Mouse (Mus musculus) heart, adult 11 months (tissue): ENCODE results near the gene Glrp1.

Experiments
- DNase-seq: peaks from one replicate; pipeline ENCODE4 v3.0.0; 2022

Gene Glrp1

GRCm38 (mm10) chr1:88459655-88460054 is 50.2 kb downstream of the Glrp1 start:
- no peak for DNase-seq

GRCm38 (mm10) chr1:88459196-88459595 is 50.7 kb downstream of the Glrp1 start:
- no peak for DNase-seq

- peak; percentile 95 for DNase-seq
Observed at GRCm38 (mm10) chr1:88456451-88457072, 53.3 kb downstream of the Glrp1 start.

GRCm38 (mm10) chr1:88455761-88456160 is 54.1 kb downstream of the Glrp1 start:
- no peak for DNase-seq

GRCm38 (mm10) chr1:88454703-88455102 is 55.2 kb downstream of the Glrp1 start:
- DNase-seq: no peak

GRCm38 (mm10) chr1:88452198-88452597 is 57.7 kb downstream of the Glrp1 start:
- DNase-seq: no peak

- DNase-seq: no peak
Observed at GRCm38 (mm10) chr1:88450668-88451067, 59.2 kb downstream of the Glrp1 start.
